Mouse (Mus musculus): ENCODE results near the gene Klhdc2. TPM values are rescaled to one million over a fixed set of nuclear protein-coding genes. Genes with fewer than 3 reads are reported as not detected.
A peak's percentile ranks its signal among the peaks of the same experiment; 100 is the strongest.

The Klhdc2 gene
- polyA plus RNA-seq, 1 experiment from 2014 or later = 82.1 TPM

GRCm38 (mm10) chr12:69349928-69350327 lies 53.4 kb downstream of the Klhdc2 start:
- Histone ChIP-seq H3K9me3 (ENCODE audit: low read length) (no peaks in the 10 kb centered on the region), H3K4me2 (replicated peaks; ENCODE audit: low read depth, low read length) (no peak overlapping the region), H3K27ac (ENCODE audit: low read length) (no peak overlapping the region), H3K9ac (replicated peaks; ENCODE audit: low read depth) (no peak overlapping the region), H3K27me3 (replicated peaks; ENCODE audit: insufficient read depth, low read length) (no peaks in the 10 kb centered on the region), H3K4me1 (ENCODE audit: insufficient read depth, low read depth, low read length) (no peaks in the 10 kb centered on the region), H3K36me3 (ENCODE audit: insufficient read depth, low read length) (peaks cover 16% of the 10 kb centered on the region; the same call in 1 of the 2 replicates), H3K4me3 (ENCODE audit: low read depth, low read length) (no peak overlapping the region)
- TF ChIP-seq EP300 (IDR thresholded peaks at IDR 0.05) (no peak), CTCF (IDR thresholded peaks at IDR 0.05) (no peak)
- 84% methylated on average over 2 of the region's 2 CpGs for WGBS
- no peak for ATAC-seq
- no peak for DNase-seq (ENCODE audit: low spot score)

GRCm38 (mm10) chr12:69351685-69352084 lies 55.2 kb downstream of the Klhdc2 start:
- H3K36me3 ChIP-seq (ENCODE audit: insufficient read depth, low read length) = peaks cover 7% of the 10 kb centered on the region; the same call in 1 of the 2 replicates
- no peaks in the 10 kb centered on the region for H3K4me1 ChIP-seq (ENCODE audit: insufficient read depth, low read depth, low read length)
- ATAC-seq = no peak
- no peak overlapping the region for H3K4me2 ChIP-seq (replicated peaks; ENCODE audit: low read depth, low read length)
- 79% methylated on average over 1 of the region's 1 CpGs for WGBS
- H3K4me3 ChIP-seq (ENCODE audit: low read depth, low read length) = no peak overlapping the region
- TF ChIP-seq CTCF (IDR thresholded peaks at IDR 0.05) (peak; percentile 26), EP300 (IDR thresholded peaks at IDR 0.05) (no peak)
- no peak overlapping the region for H3K9ac ChIP-seq (replicated peaks; ENCODE audit: low read depth)
- no peak overlapping the region for H3K27ac ChIP-seq (ENCODE audit: low read length)
- DNase-seq (ENCODE audit: low spot score) = peak; percentile 28
- H3K9me3 ChIP-seq (ENCODE audit: low read length) = no peaks in the 10 kb centered on the region
- no peaks in the 10 kb centered on the region for H3K27me3 ChIP-seq (replicated peaks; ENCODE audit: insufficient read depth, low read length)

- Histone ChIP-seq H3K27me3 (replicated peaks; ENCODE audit: insufficient read depth, low read length) (no peaks in the 10 kb centered on the region), H3K9ac (replicated peaks; ENCODE audit: low read depth) (peak within 1 kb of the TSS; percentile 85), H3K36me3 (ENCODE audit: insufficient read depth, low read length) (no peaks in the 10 kb centered on the region), H3K4me1 (ENCODE audit: insufficient read depth, low read depth, low read length) (0 out of 2 replicates have a peak, but pooled peaks cover 1% of the 10 kb centered on the region), H3K4me3 (ENCODE audit: low read depth, low read length) (peak within 1 kb of the TSS; percentile 75), H3K4me2 (replicated peaks; ENCODE audit: low read depth, low read length) (peak within 1 kb of the TSS; percentile 62), H3K9me3 (ENCODE audit: low read length) (no peaks in the 10 kb centered on the region), H3K27ac (ENCODE audit: low read length) (peak within 1 kb of the TSS; percentile 77)
- DNase-seq (ENCODE audit: low spot score) (peak; percentile 93), ATAC-seq (peak; percentile 55)
- WGBS = under 1% methylated on average over 42 of the region's 50 CpGs
- no peak for TF ChIP-seq EP300 (IDR thresholded peaks at IDR 0.05)
- TF ChIP-seq CTCF (IDR thresholded peaks at IDR 0.05) = no peak
Measured at GRCm38 (mm10) chr12:69356546-69357299, 60.2 kb downstream of the Klhdc2 start, which contains the start of gene Nemf. Gene Nemf, minus strand, starts transcription at chr12:69357165.

GRCm38 (mm10) chr12:69357300-69357646 lies 60.8 kb downstream of the Klhdc2 start:
- peak overlapping the region; percentile 77 for H3K27ac ChIP-seq (ENCODE audit: low read length)

More at GRCm38 (mm10) chr12:69357300-69357646, 60.8 kb downstream of the Klhdc2 start:
- 0 out of 2 replicates have a peak, but pooled peaks cover 5% of the 10 kb centered on the region for H3K4me1 ChIP-seq (ENCODE audit: insufficient read depth, low read depth, low read length)
- ATAC-seq = no peak
- peak overlapping the region; percentile 75 for H3K4me3 ChIP-seq (ENCODE audit: low read depth, low read length)
- DNase-seq (ENCODE audit: low spot score) = no peak
- 7% methylated on average over 13 of the region's 13 CpGs for WGBS
- H3K9me3 ChIP-seq (ENCODE audit: low read length) = no peaks in the 10 kb centered on the region
- no peak for TF ChIP-seq CTCF (IDR thresholded peaks at IDR 0.05)
- TF ChIP-seq EP300 (IDR thresholded peaks at IDR 0.05) = no peak
- H3K27me3 ChIP-seq (replicated peaks; ENCODE audit: insufficient read depth, low read length) = no peaks in the 10 kb centered on the region
- no peaks in the 10 kb centered on the region for H3K36me3 ChIP-seq (ENCODE audit: insufficient read depth, low read length)
- H3K4me2 ChIP-seq (replicated peaks; ENCODE audit: low read depth, low read length) = peak overlapping the region; percentile 62
- H3K9ac ChIP-seq (replicated peaks; ENCODE audit: low read depth) = peak overlapping the region; percentile 85

Other genes starting within 250 kb of the Klhdc2 start
- gene Rps29, start 137.5 kb upstream of the Klhdc2 start, polyA plus RNA-seq (2015; fragmentation: Nextera tagmentation; extraction: Ambion mirVana) = 1,546 and 1,642 TPM in 2 replicates
- gene Lrr1, start 127.9 kb upstream of the Klhdc2 start, polyA plus RNA-seq (2015; fragmentation: Nextera tagmentation; extraction: Ambion mirVana) = 1.9 and 2.3 TPM in 2 replicates
- 481 and 510 TPM in 2 replicates for gene Rpl36al, start 112.6 kb upstream of the Klhdc2 start, polyA plus RNA-seq (2015; fragmentation: Nextera tagmentation; extraction: Ambion mirVana)
- 45.7 and 50.0 TPM in 2 replicates for gene Mgat2, start 112.5 kb upstream of the Klhdc2 start, polyA plus RNA-seq (2015; fragmentation: Nextera tagmentation; extraction: Ambion mirVana)
- gene Gm49383, start 99.6 kb upstream of the Klhdc2 start, polyA plus RNA-seq (2015; fragmentation: Nextera tagmentation; extraction: Ambion mirVana) = 7.9 and 8.2 TPM in 2 replicates
- 5.8 and 6.3 TPM in 2 replicates for gene Dnaaf2, start 98.3 kb upstream of the Klhdc2 start, polyA plus RNA-seq (2015; fragmentation: Nextera tagmentation; extraction: Ambion mirVana)
- gene Gm49384, start 92.4 kb upstream of the Klhdc2 start, polyA plus RNA-seq (2015; fragmentation: Nextera tagmentation; extraction: Ambion mirVana) = 6.3 and 6.4 TPM in 2 replicates
- 5.3 and 6.1 TPM in 2 replicates for gene Pole2, start 68.5 kb upstream of the Klhdc2 start, polyA plus RNA-seq (2015; fragmentation: Nextera tagmentation; extraction: Ambion mirVana)
- gene Klhdc1, start 55.5 kb upstream of the Klhdc2 start, polyA plus RNA-seq (2015; fragmentation: Nextera tagmentation; extraction: Ambion mirVana) = 22.7 and 25.5 TPM in 2 replicates
- 65.5 and 68.5 TPM in 2 replicates for gene Nemf, start 60.5 kb downstream of the Klhdc2 start, polyA plus RNA-seq (2015; fragmentation: Nextera tagmentation; extraction: Ambion mirVana)
- gene Arf6, start 75.5 kb downstream of the Klhdc2 start, polyA plus RNA-seq (2015; fragmentation: Nextera tagmentation; extraction: Ambion mirVana) = 86.3 and 92.5 TPM in 2 replicates
- gene Gm9887, start 75.8 kb downstream of the Klhdc2 start, polyA plus RNA-seq (2015; fragmentation: Nextera tagmentation; extraction: Ambion mirVana) = 2.6 and 3.2 TPM in 2 replicates

Measured in lung, postnatal 0 days (tissue).